Mouse (Mus musculus) lung, postnatal 0 days (tissue): ENCODE measurements around the gene Pecr. TPM values are rescaled to one million over a fixed set of nuclear protein-coding genes. Genes with fewer than 3 reads are reported as not detected.
"Not testable (repeated sequence)": the region's sequence is repeated elsewhere in the genome, so short reads cannot be mapped to it uniquely, and the experiment has no call there.

ENCODE experiments used
- ATAC-seq: fragments of 200-750 bp; cut with Nextera tagmentation; 2 replicates; pipeline ENCODE4 v1.8.0; 2017; ENCODE audit warnings: moderate library complexity
- DNase-seq: peaks from one replicate; pipeline ENCODE4 v3.0.0-alpha.2; 2016; ENCODE audit warnings: low spot score
- H3K27ac ChIP-seq: fragments of 300-500 bp; sonication (generic); 2 replicates; pipeline ENCODE4 v1.5.1; 2014; ENCODE audit warnings: antibody characterized with exemption, mild to moderate bottlenecking, low read length, mixed read lengths
- H3K27me3 ChIP-seq: fragments of 300-500 bp; sonication (generic); replicated peaks from 2 replicates; pipeline ENCODE4 v1.6.1; 2014; ENCODE audit warnings: low read length, mixed read lengths; ENCODE audit not compliant: insufficient read depth
- H3K36me3 ChIP-seq: fragments of 300-500 bp; sonication (generic); 2 replicates; pipeline ENCODE4 v1.6.1; 2014; ENCODE audit warnings: low read length, mixed read lengths; ENCODE audit not compliant: insufficient read depth
- H3K4me1 ChIP-seq: fragments of 300-500 bp; sonication (generic); 2 replicates; pipeline ENCODE4 v1.6.1; 2014; ENCODE audit warnings: antibody characterized with exemption, low read depth, low read length, mixed read lengths; ENCODE audit not compliant: insufficient read depth
- H3K4me2 ChIP-seq: fragments of 300-500 bp; sonication (generic); replicated peaks from 2 replicates; pipeline ENCODE4 v1.6.1; 2014; ENCODE audit warnings: low read depth, mild to moderate bottlenecking, low read length, moderate library complexity, mixed read lengths
- H3K4me3 ChIP-seq: fragments of 300-500 bp; sonication (generic); 2 replicates; pipeline ENCODE4 v1.5.1; 2014; ENCODE audit warnings: low read depth, low read length
- H3K9ac ChIP-seq: fragments of 300-500 bp; sonication (generic); replicated peaks from 2 replicates; pipeline ENCODE4 v1.6.1; 2014; ENCODE audit warnings: low read depth, mild to moderate bottlenecking
- H3K9me3 ChIP-seq: fragments of 300-500 bp; sonication (generic); 2 replicates; pipeline ENCODE4 v1.6.1; 2016; ENCODE audit warnings: low read length, mixed read lengths
- CTCF ChIP-seq: IDR thresholded peaks from 2 replicates; pipeline ENCODE4 v1.5.1; 2016; ENCODE audit warnings: antibody characterized with exemption, mild to moderate bottlenecking
- EP300 ChIP-seq: IDR thresholded peaks from 2 replicates; pipeline ENCODE4 v1.6.1; 2016; ENCODE audit warnings: antibody characterized with exemption, mild to moderate bottlenecking, control low read depth
- WGBS: fragments of 180-500 bp; shearing (Covaris S2); extraction: QIAGEN DNeasy Blood & Tissue Kit; methylation state at CpG from one replicate; pipeline ENCODE4 v1.1.7; 2014; 5-methylcytosine and 5-hydroxymethylcytosine counted together
- polyA plus RNA-seq: library from polyadenylated mRNA; unstranded; fragments of >200 nt; fragmentation: Nextera tagmentation; extraction: Ambion mirVana; gene quantifications from 2 replicates; pipeline ENCODE4 v1.2.1, GENCODE M21; 2015

Pecr gene
- polyA plus RNA-seq, 1 experiment from 2014 or later, result 12.0 TPM

GRCm38 (mm10) chr1:72228974-72229373 lies 55.1 kb downstream of the Pecr start:
- DNase-seq, result peak; percentile 65
- WGBS, result 26% methylated on average over 3 of the region's 3 CpGs

GRCm38 (mm10) chr1:72227546-72227945 lies 56.6 kb downstream of the Pecr start:
- no peak for ATAC-seq

More at GRCm38 (mm10) chr1:72228974-72229373, 55.1 kb downstream of the Pecr start:
- Histone ChIP-seq H3K27me3 (0 out of 2 replicates have a peak, but pooled peaks cover 4% of the 10 kb centered on the region), H3K9ac (no peak overlapping the region), H3K4me3 (no peak overlapping the region), H3K4me2 (no peak overlapping the region), H3K4me1 (no peaks in the 10 kb centered on the region), H3K27ac (no peak overlapping the region), H3K9me3 (no peaks in the 10 kb centered on the region), H3K36me3 (no peaks in the 10 kb centered on the region)
- TF ChIP-seq EP300, result no peak
- no peak for TF ChIP-seq CTCF
- no peak for ATAC-seq

DNA sequence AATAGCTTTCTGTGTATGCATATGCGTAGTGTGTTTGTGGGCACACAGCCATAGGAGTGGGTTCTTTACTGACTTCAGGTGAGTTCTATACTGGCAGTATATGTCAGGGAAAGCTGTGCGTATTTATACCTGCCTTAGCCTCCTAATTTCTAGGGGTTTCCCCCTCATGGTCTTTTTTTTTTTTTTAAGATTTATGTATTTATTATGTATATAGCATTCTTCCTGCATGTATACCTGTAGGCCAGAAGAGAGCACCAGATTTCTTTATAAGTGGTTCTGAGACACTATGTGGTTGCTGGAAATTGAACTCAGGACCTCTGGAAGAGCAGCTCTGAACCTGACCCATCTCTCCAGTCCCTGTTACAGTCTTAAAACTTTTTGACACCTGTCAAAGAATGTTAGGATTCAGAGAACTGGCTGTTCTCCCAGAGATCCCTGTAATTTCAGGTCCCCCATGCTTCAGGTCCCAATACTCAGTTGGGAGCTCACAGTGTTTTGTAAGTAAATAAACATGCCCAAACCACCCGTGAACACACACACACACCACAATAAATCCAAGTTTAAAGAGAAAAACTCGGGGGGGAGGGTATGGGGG lies 57.1 kb downstream of the Pecr start:
- ATAC-seq, result no peak
- 26% methylated on average over 4 of the region's 4 CpGs for WGBS
- Histone ChIP-seq H3K9me3 (no peaks in the 10 kb centered on the region), H3K27me3 (0 out of 2 replicates have a peak, but pooled peaks cover 4% of the 10 kb centered on the region), H3K4me1 (no peaks in the 10 kb centered on the region), H3K9ac (no peak overlapping the region), H3K4me3 (no peak overlapping the region), H3K36me3 (no peaks in the 10 kb centered on the region), H3K27ac (no peak overlapping the region), H3K4me2 (no peak overlapping the region)
- TF ChIP-seq CTCF (no peak), EP300 (no peak)
- DNase-seq, result no peak

More at GRCm38 (mm10) chr1:72227546-72227945, 56.6 kb downstream of the Pecr start:
- no peaks in the 10 kb centered on the region for H3K36me3 ChIP-seq
- H3K9ac ChIP-seq, result no peak overlapping the region
- H3K4me1 ChIP-seq, result no peaks in the 10 kb centered on the region
- no peak for TF ChIP-seq CTCF
- no peak for TF ChIP-seq EP300
- H3K27me3 ChIP-seq, result 0 out of 2 replicates have a peak, but pooled peaks cover 4% of the 10 kb centered on the region
- no peak for DNase-seq
- 83% methylated on average over 5 of the region's 5 CpGs for WGBS
- H3K4me2 ChIP-seq, result no peak overlapping the region
- H3K27ac ChIP-seq, result no peak overlapping the region
- H3K9me3 ChIP-seq, result no peaks in the 10 kb centered on the region
- H3K4me3 ChIP-seq, result no peak overlapping the region

DNA sequence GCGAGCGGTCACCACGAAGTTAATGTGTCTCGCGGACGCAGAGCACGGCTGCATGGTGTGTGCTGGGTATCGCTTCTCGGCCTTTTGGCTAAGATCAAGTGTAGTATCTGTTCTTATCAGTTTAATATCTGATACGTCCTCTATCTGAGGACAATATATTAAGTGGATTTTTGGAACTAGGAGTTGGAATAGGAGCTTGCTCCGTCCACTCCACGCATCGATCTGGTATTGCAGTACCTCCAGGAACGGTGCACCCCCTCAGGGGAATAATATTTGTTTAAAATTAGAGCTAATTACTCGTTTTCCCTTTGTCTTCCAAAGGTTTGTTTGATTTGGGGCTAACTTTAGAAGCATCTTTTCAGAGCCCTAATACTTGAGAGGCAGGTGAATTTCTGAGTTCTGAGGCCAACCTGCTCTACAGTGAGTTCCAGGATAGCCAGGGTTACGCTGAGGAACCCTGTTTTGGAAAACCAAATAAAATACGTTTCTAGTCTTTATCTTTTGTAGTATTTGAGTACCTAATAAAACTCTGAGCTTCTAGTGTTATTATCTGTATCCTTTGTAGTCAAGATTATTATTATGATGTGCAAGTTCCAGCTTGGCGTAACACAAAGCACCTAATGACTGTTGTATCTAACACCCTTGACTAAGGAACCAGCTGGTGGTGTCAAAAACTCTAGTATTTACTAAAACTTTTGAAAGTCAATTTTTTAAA lies 57.8 kb downstream of the Pecr start:
- Histone ChIP-seq H3K27ac (no peak overlapping the region), H3K36me3 (no peaks in the 10 kb centered on the region), H3K4me1 (no peaks in the 10 kb centered on the region), H3K27me3 (0 out of 2 replicates have a peak, but pooled peaks cover 4% of the 10 kb centered on the region), H3K9ac (peak overlapping the region; percentile 34; the same call in 1 of the 2 replicates), H3K4me2 (peak overlapping the region; percentile 63; the same call in 1 of the 2 replicates), H3K9me3 (no peaks in the 10 kb centered on the region), H3K4me3 (peak overlapping the region; percentile 50)
- DNase-seq (peak; percentile 75), ATAC-seq (peak; percentile 75)
- WGBS, result 2% methylated on average over 10 of the region's 18 CpGs
- 0 out of 2 replicates have a peak, but pooled peaks have one; percentile 10 for TF ChIP-seq EP300
- no peak for TF ChIP-seq CTCF

- H3K4me2 ChIP-seq, result peak overlapping the region; percentile 63
- not testable (repeated sequence) for H3K27ac ChIP-seq, H3K4me1 ChIP-seq, H3K9me3 ChIP-seq, H3K36me3 ChIP-seq, H3K27me3 ChIP-seq
- WGBS, result 1% methylated on average over 25 of the region's 31 CpGs
- DNase-seq (peak; percentile 80), ATAC-seq (peak; percentile 91)
- H3K4me3 ChIP-seq, result peak overlapping the region; percentile 50
- H3K9ac ChIP-seq, result peak overlapping the region; percentile 34; the same call in 1 of the 2 replicates
These were observed 58.4 kb downstream of the Pecr start for GRCm38 (mm10) chr1:72225720-72226171.

- H3K4me3 ChIP-seq, result peak overlapping the region; percentile 50
- H3K4me1 ChIP-seq, result no peaks in the 10 kb centered on the region
- H3K4me2 ChIP-seq, result peak overlapping the region; percentile 63
- no peaks in the 10 kb centered on the region for H3K9me3 ChIP-seq
- H3K27me3 ChIP-seq, result 0 out of 2 replicates have a peak, but pooled peaks cover 4% of the 10 kb centered on the region
- H3K27ac ChIP-seq, result no peak overlapping the region
- no peak overlapping the region for H3K9ac ChIP-seq
- TF ChIP-seq CTCF (no peak), EP300 (no peak)
- WGBS, result 10% methylated on average over 13 of the region's 13 CpGs
- ATAC-seq, result no peak
- DNase-seq, result no peak
- H3K36me3 ChIP-seq, result no peaks in the 10 kb centered on the region
These were observed 58.9 kb downstream of the Pecr start for GRCm38 (mm10) chr1:72225054-72225718.
